Mouse (Mus musculus): ENCODE data around the gene Grip1. TPM values are rescaled to one million over a fixed set of nuclear protein-coding genes. Genes with fewer than 3 reads are reported as not detected.
A peak's percentile ranks its signal among the peaks of the same experiment; 100 is the strongest.

Gene Grip1
- polyA plus RNA-seq, 1 experiment from 2014 or later = 2.2 TPM

DNA sequence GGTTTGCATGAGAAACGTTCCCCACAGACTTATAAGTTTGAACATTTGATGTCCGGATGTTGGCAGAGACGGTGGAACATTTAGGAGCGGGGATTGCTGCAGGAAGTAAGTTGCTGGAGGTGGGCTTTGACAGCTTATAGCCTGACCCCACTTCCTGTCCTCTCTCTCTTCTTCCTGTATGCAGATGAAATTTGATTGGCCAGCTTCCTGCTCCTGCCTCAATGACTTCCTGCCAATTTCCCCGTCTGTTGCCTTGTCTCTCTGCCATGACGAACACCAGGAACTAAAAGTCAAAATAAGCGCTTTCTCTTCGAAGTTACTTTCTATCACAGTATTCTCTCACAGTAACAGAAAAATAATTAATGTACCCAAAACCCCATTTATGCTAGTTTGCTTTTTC is 289.1 kb downstream of the Grip1 start:
- no peak for DNase-seq (ENCODE audit: low read depth, low spot score)
- H3K27me3 ChIP-seq = no peaks in the 10 kb centered on the region
- ATAC-seq = no peak
- POLR2A ChIA-PET = no interaction called here
- in situ Hi-C loops (cut with MboI; ENCODE audit: low pct_unique_long_range_greater_than_20kb) = no loop called here
- no peak for TF ChIP-seq CTCF (IDR thresholded peaks at IDR 0.05)
- CTCF ChIA-PET = no interaction called here

DNA sequence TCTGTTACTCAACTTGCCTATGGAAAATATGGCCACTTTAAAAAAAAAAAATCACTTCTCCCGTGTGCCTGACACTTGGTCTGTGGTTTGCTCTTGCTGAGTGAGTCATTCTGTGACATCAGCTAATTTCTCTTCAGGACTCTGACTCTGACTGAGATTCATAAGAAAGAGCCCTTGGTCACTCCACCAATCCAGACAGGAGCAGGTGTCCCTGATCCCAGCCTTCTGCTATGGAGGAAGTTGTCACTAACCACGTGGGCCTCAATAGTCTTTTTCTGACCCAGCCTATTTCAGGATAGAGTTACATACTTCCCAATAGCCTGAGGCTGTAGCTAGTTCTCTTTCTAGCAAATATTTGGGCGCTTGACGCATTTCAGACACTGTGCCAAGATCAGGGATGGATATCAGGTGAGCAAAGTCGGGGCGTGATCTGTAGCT is 298.8 kb downstream of the Grip1 start:
- in situ Hi-C loops (cut with MboI; ENCODE audit: low pct_unique_long_range_greater_than_20kb) = no loop called here
- ChIA-PET POLR2A (no interaction called here), CTCF (no interaction called here)
- DNase-seq (ENCODE audit: low read depth, low spot score) (no peak), ATAC-seq (peak; percentile 57)
- H3K27me3 ChIP-seq = no peaks in the 10 kb centered on the region
- TF ChIP-seq CTCF (IDR thresholded peaks at IDR 0.05) = no peak

DNA sequence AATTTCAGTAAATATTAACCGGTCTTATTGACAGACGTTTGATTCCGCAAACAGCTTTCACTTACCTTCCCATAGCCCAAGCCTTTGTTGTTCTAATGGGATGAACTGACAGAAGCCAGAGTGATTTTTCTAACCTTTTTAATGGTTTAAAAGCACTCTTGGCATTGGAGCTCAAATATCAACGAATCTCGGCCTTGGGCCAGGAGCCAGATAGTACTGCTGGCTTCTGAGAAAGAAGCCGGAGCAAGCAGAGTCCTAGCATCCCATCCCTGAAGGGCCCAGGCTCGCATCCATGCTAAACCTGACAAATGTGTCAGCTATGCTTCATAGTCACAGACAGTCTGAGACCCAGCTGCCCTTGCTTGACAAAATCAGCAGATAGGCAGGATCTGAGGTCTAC is 302.6 kb downstream of the Grip1 start:
- ATAC-seq (no peak), DNase-seq (ENCODE audit: low read depth, low spot score) (no peak)
- in situ Hi-C loops (cut with MboI; ENCODE audit: low pct_unique_long_range_greater_than_20kb) = no loop called here
- ChIA-PET CTCF (no interaction called here), POLR2A (no interaction called here)
- TF ChIP-seq CTCF (IDR thresholded peaks at IDR 0.05) = no peak
- H3K27me3 ChIP-seq = no peaks in the 10 kb centered on the region

DNA sequence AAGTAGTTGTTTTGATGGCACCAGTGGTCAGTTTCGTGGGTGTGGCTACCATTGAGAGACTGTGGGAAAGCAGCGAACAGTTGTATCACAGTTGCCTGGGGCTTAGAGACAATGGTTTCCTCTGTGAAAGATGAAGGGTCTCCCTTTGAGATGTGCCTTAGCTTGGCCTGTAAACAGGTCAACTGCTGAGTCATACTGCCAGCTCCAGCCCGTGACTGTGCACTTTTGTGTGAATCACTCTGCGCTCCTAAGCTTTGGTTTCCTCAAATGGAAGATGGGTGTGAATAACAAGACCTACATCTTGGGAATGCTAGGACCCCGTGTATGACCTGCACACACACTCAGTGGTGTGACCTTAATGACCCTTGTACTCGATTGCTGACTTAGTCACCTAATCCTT is 303.6 kb downstream of the Grip1 start:
- CTCF ChIA-PET = no interaction called here

DNA sequence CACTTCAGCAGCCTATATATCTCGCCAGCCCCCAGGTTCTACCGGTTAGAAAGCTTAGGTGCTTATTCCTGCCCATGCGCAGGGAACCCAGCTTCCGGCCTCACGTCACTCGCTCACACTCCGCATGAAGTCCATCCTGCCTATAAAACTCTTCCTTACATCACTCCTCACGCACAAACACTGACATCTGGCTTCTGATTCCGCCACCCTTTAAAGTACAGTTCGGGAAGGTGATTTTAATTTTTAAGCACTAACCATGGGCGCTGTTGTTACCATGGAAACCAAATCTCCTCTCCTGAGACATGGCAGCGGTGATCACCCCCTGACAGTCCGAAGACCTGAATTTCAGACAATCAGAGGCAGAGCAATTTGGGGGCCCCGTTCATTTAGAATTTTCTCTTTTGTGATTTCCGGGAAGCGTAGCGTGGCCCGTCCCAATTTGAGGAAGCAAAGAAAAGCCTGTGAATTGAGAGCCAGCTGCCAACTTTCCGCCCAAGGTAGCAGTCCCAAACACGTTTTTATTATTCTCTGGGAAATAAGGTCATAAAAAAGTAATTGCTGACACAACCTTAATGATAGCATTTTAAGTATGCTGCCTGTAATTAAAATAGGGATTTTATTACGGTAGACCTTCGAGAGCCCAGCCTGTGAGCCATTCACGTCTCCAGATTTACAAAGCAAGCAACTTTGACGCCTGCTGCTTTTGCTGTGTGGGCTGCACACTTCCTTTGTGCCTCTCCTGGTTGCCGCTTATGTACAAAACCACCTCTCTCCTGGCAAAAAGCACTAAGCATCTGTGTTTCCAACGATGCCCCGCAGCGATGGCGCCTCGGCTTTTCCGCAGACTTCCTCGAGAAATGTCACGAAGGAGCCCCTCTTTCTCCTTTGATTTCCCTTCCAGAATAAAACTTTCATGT is 308.1 kb downstream of the Grip1 start:
- ChIA-PET POLR2A (no interaction called here), CTCF (no interaction called here)
- in situ Hi-C loops (cut with MboI; ENCODE audit: low pct_unique_long_range_greater_than_20kb) = no loop called here
- H3K27me3 ChIP-seq = no peaks in the 10 kb centered on the region
- ATAC-seq = no peak
- TF ChIP-seq CTCF (IDR thresholded peaks at IDR 0.05) = no peak
- DNase-seq (ENCODE audit: low read depth, low spot score) = no peak

More for the DNA sequence above, 303.6 kb downstream of the Grip1 start:
- ATAC-seq = no peak
- no peaks in the 10 kb centered on the region for H3K27me3 ChIP-seq
- no peak for TF ChIP-seq CTCF (IDR thresholded peaks at IDR 0.05)
- in situ Hi-C loops (cut with MboI; ENCODE audit: low pct_unique_long_range_greater_than_20kb) = no loop called here
- POLR2A ChIA-PET = no interaction called here
- DNase-seq (ENCODE audit: low read depth, low spot score) = no peak

DNA sequence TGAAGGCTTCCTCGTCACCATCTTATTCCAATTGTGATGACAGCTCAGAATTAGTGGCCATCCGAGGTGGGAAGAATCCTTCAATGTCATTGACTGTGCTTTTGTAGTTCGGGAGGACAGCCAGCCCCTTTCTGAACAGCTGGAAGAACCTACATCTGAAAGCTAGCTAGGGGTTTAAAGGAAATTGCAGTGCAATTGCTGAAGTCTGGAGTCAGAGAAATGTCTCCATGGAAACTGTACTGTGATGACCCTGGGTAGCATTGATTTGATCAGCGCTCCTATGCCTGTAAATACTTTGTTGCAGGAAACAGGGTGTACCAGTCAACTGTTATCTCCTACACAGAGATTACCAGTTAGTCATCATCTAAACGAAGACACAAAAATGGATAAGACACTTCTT is 325.2 kb downstream of the Grip1 start:
- CTCF ChIA-PET = no interaction called here

DNA sequence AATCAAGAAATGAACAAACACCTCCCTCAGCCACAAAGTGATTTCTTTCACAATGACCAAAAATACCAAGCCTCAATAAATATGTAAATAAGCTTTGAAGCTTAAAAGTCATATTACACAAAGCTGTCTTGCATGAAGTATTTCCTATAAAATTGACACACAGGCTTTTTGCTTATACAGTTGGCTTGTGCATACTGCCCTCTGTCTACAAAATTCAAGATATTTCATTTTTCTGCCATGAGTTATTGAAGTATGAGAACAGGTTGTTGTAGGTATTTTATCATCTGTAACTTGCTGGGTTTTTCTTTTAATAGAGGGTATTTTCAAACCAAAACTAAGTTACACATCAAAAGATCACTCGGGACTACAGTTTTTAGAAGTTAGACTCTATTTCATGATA is 326.0 kb downstream of the Grip1 start:
- no peaks in the 10 kb centered on the region for H3K27me3 ChIP-seq
- in situ Hi-C loops (cut with MboI; ENCODE audit: low pct_unique_long_range_greater_than_20kb) = no loop called here
- no peak for TF ChIP-seq CTCF (IDR thresholded peaks at IDR 0.05)
- no peak for ATAC-seq
- DNase-seq (ENCODE audit: low read depth, low spot score) = no peak
- ChIA-PET CTCF (interaction anchor here (2.2 kb wide), 1 partner anchor 132 kb away, joined by 6 read pairs; no protein-coding TSS in a partner anchor), POLR2A (no interaction called here)

More for the DNA sequence above, 325.2 kb downstream of the Grip1 start:
- no peak for ATAC-seq
- no peak for TF ChIP-seq CTCF (IDR thresholded peaks at IDR 0.05)
- in situ Hi-C loops (cut with MboI; ENCODE audit: low pct_unique_long_range_greater_than_20kb) = no loop called here
- DNase-seq (ENCODE audit: low read depth, low spot score) = no peak
- no peaks in the 10 kb centered on the region for H3K27me3 ChIP-seq
- POLR2A ChIA-PET = no interaction called here

DNA sequence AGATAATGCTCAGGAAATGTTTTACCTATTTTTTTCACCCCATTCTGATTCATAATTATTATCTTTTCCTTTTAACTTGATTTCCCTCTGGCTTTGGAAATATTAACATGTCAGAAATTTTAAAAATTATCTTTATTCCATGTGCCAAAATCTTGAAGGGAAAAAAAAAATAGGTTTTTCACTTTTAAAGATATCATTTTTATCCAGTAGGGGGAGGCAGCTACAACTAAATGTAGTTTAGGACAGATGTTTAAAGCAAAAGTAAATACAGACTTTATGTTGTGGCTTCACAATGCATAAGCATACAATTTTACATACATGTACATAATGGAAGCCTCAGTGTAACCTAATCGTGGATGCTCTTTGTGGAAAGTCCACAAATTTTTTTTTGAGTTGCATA is 336.9 kb downstream of the Grip1 start:
- no peaks in the 10 kb centered on the region for H3K27me3 ChIP-seq
- no peak for ATAC-seq
- in situ Hi-C loops (cut with MboI; ENCODE audit: low pct_unique_long_range_greater_than_20kb) = loop anchor here (5.0 kb wide), 1 partner anchor 148 kb away; no protein-coding TSS in a partner anchor
- ChIA-PET CTCF (interaction anchor here (3.1 kb wide), 1 partner anchor 13 kb away, joined by 10 read pairs; no protein-coding TSS in a partner anchor), POLR2A (no interaction called here)
- peak; percentile 37 for TF ChIP-seq CTCF (IDR thresholded peaks at IDR 0.05)
- no peak for DNase-seq (ENCODE audit: low read depth, low spot score)

DNA sequence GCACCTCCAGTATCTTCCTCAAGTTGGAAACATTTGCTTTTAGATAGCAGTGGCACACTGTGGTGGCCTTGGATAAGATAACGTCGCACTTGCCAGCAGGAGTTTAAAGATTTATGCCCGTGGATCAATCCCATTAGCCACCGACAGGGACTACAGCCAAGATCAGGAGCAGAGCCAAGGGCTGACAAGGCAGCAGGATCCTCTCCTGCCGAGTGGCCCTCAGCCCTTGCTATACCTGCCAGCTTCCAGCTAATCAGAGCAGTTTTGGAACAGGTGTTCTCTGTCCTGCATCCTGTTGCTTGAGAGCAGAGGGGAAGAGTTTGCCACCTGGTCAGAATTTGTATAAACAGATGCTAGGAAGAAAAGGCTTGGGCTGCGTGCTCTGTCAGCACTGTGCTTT is 348.8 kb downstream of the Grip1 start:
- no peak for TF ChIP-seq CTCF (IDR thresholded peaks at IDR 0.05)
- DNase-seq (ENCODE audit: low read depth, low spot score) = no peak
- POLR2A ChIA-PET = no interaction called here

DNA sequence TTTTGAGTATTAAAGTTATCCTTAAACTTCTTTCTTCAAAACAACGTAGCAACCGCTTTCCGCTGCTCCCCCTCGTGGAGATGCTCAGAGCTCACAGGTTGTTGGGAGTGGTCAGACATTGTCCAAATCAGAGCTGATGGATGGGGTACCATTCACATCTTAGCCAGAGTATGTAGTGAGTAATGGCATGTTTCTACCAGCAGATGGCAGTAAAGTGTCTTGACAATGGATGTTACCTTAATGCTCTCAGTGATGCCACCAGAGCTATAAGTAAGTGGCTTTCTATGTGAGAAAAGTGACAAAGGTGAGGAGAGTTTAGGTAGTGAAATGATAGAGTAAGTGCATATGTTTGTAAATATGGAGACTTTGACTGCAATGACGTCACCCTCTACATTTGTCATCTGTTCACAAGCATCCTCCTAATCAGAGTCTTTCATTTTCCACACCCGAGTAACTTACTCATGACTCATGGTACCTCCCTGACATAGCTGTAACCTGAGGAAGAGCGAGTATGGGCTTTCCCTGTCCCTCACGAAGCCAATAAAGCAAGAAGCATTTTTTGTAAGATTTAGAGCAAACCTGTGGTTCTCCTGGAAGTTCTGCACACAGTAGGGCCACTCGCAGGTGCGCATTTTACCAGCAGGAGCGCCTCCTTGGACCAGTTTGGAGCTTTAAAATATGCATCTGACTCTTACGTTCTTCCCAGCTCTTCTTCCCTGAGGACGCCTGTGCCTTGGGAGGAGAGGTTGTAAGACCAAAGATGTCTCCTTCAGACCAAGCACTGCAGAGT is 350.2 kb downstream of the Grip1 start:
- TF ChIP-seq CTCF (IDR thresholded peaks at IDR 0.05) = peak; percentile 73
- DNase-seq (ENCODE audit: low read depth, low spot score) = peak; percentile 33

More for the DNA sequence above, 348.8 kb downstream of the Grip1 start:
- ATAC-seq = no peak
- in situ Hi-C loops (cut with MboI; ENCODE audit: low pct_unique_long_range_greater_than_20kb) = no loop called here
- CTCF ChIA-PET = interaction anchor here (2.9 kb wide), 1 partner anchor 12 kb away, joined by 10 read pairs; no protein-coding TSS in a partner anchor
- no peaks in the 10 kb centered on the region for H3K27me3 ChIP-seq

More for the DNA sequence above, 350.2 kb downstream of the Grip1 start:
- peak; percentile 85 for ATAC-seq
- ChIA-PET POLR2A (interaction anchor here (0.8 kb wide), 1 partner anchor 65 kb away, joined by 3 read pairs; no protein-coding TSS in a partner anchor), CTCF (interaction anchor here (0.7 to 2.9 kb wide), 15 partner anchors 9 to 336 kb away, joined by 3 to 14 read pairs (median 4); no protein-coding TSS in a partner anchor)
- no peaks in the 10 kb centered on the region for H3K27me3 ChIP-seq
- in situ Hi-C loops (cut with MboI; ENCODE audit: low pct_unique_long_range_greater_than_20kb) = no loop called here
